Mouse (Mus musculus) embryo, embryonic 11.5 days (tissue): ENCODE results near the gene Ikzf5.

Experiments used
- DNase-seq: peaks from one replicate; pipeline ENCODE4 v3.0.0-alpha.2; 2012; ENCODE audit warnings: low read depth, low spot score

Ikzf5 gene

GRCm38 (mm10) chr7:131345856-131346541 lies 64.3 kb downstream of the Ikzf5 start:
- DNase-seq: no peak
